Mouse (Mus musculus) limb, embryonic 11.5 days (tissue): ENCODE measurements at regions not wholly inside any gene's neighbourhood (a gene's known extent, or its start where the extent isn't known, plus 50 kb on each side); places are given as distances from the start of the nearest gene placed in this dataset.
A peak's percentile ranks its signal among the peaks of the same experiment; 100 is the strongest.

Experiments
- ATAC-seq: fragments of 200-750 bp; cut with Nextera tagmentation; 2 replicates; pipeline ENCODE4 v1.8.0; 2017; ENCODE audit warnings: low read depth; ENCODE audit not compliant: insufficient number of reproducible peaks, low FRiP score, low TSS enrichment
- DNase-seq: peaks from one replicate; pipeline ENCODE4 v3.0.0-alpha.2; 2015; ENCODE audit warnings: low spot score
- H3K27ac ChIP-seq: fragments of 300-500 bp; sonication (generic); replicated peaks from 2 replicates; pipeline ENCODE4 v1.5.1; 2014; ENCODE audit warnings: low read depth, mild to moderate bottlenecking, low read length
- H3K27me3 ChIP-seq: fragments of 300-500 bp; sonication (generic); 2 replicates; pipeline ENCODE4 v1.6.1; 2014; ENCODE audit warnings: mild to moderate bottlenecking, low read length, mixed read lengths; ENCODE audit not compliant: control insufficient read depth, insufficient read depth
- H3K36me3 ChIP-seq: fragments of 300-500 bp; sonication (generic); 2 replicates; pipeline ENCODE4 v1.6.1; 2014; ENCODE audit warnings: mild to moderate bottlenecking, low read length, moderate library complexity, mixed read lengths; ENCODE audit not compliant: control insufficient read depth, insufficient read depth
- H3K4me1 ChIP-seq: fragments of 300-500 bp; sonication (generic); 2 replicates; pipeline ENCODE4 v1.6.1; 2014; ENCODE audit warnings: low read length, mixed read lengths; ENCODE audit not compliant: control insufficient read depth, insufficient read depth
- H3K4me2 ChIP-seq: fragments of 300-500 bp; sonication (generic); 2 replicates; pipeline ENCODE4 v1.6.1; 2014; ENCODE audit warnings: low read depth, mild to moderate bottlenecking, moderate library complexity; ENCODE audit not compliant: severe bottlenecking
- H3K4me3 ChIP-seq: fragments of 300-500 bp; sonication (generic); 2 replicates; pipeline ENCODE4 v1.5.1; 2014; ENCODE audit warnings: low read depth, low read length
- H3K9ac ChIP-seq: fragments of 300-500 bp; sonication (generic); 2 replicates; pipeline ENCODE4 v1.6.1; 2014; ENCODE audit warnings: mild to moderate bottlenecking, low read length
- H3K9me3 ChIP-seq: fragments of 300-500 bp; sonication (generic); 2 replicates; pipeline ENCODE4 v1.6.1; 2016; ENCODE audit warnings: low read length; ENCODE audit not compliant: control insufficient read depth
- WGBS: fragments of 180-500 bp; shearing (Covaris S2); extraction: QIAGEN DNeasy Blood & Tissue Kit; methylation state at CpG from one replicate; pipeline ENCODE4 v1.1.7; 2014; 5-methylcytosine and 5-hydroxymethylcytosine counted together

DNA sequence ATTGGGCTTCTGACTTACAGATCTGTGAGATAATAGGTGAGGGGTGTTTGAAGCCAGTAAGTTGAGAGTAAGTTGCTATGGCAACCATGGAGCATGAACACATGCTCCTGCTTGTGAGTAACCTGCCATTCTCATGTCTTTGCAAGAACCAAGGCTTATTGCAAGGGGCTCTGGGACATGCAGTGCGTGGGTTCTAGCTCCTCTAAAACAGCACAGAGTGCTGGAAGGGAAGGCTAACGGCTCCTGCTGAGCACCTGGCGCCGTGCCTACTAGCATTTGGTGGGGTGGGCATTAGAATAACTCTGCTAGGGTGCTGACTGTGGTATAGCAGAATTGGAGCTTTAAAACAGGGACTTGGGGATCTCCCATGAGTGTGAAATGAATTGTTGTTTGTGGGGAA, 130.2 kb downstream of the Slc4a3 start:
- ATAC-seq (no peak), DNase-seq (no peak)
- 93% methylated on average over 4 of the region's 4 CpGs for WGBS
- H3K27me3 ChIP-seq: no peaks in the 10 kb centered on the region
- no peaks in the 10 kb centered on the region for H3K9me3 ChIP-seq
- no peak overlapping the region for H3K4me3 ChIP-seq
- H3K9ac ChIP-seq: no peak overlapping the region
- no peak overlapping the region for H3K4me2 ChIP-seq
- H3K36me3 ChIP-seq: no peaks in the 10 kb centered on the region
- H3K4me1 ChIP-seq: no peaks in the 10 kb centered on the region
- no peak overlapping the region for H3K27ac ChIP-seq

DNA sequence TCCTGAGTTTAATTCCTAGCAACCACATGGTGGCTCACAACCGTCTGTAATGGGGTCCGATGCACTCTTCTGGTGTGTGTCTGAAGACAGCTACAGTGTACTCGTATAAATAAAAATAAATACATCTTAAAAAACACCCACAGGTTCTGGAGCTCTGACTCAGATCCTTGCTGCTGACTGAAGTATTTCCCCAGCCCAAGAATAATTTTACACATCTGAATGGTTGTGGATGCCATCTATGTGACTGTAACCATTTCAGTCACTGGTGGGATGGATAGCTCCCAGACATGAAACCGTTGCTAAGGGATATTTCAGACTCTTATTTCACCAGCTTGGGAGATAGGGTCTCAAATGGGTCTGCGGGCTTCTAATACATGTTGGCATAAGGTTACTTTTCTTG, 131.6 kb downstream of the Slc4a3 start:
- DNase-seq: no peak
- H3K4me1 ChIP-seq: no peaks in the 10 kb centered on the region

DNA sequence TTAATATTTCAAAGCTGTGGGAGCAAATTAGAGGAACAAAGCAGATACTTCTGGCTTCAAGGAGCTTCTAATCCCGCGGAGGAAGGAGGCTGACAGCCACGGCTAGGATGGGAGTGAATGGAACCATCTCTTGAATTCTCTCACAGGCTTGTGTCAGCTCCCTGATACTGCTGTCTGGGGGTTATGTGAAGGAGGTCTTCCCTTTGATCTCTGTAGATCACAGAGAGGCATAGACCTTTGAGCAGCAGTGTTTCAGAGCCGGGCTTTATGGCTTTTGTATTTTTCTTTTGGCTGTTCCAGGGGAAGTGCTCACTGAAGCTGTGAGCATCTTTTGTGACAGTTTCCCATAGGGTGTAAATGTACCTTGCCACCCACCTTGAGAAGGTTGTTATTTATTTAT, 132.2 kb downstream of the Slc4a3 start:
- DNase-seq (no peak), ATAC-seq (no peak)
- no peaks in the 10 kb centered on the region for H3K36me3 ChIP-seq
- no peak overlapping the region for H3K9ac ChIP-seq
- no peak overlapping the region for H3K4me3 ChIP-seq
- H3K9me3 ChIP-seq: peaks cover 2% of the 10 kb centered on the region; the same call in 1 of the 2 replicates
- no peak overlapping the region for H3K27ac ChIP-seq
- H3K27me3 ChIP-seq: no peaks in the 10 kb centered on the region
- H3K4me2 ChIP-seq: no peak overlapping the region
- WGBS: 28% methylated on average over 4 of the region's 4 CpGs
- no peaks in the 10 kb centered on the region for H3K4me1 ChIP-seq

More for the DNA sequence above, 131.6 kb downstream of the Slc4a3 start:
- Histone ChIP-seq H3K27ac (no peak overlapping the region), H3K36me3 (no peaks in the 10 kb centered on the region), H3K4me2 (no peak overlapping the region), H3K9ac (no peak overlapping the region), H3K27me3 (no peaks in the 10 kb centered on the region), H3K4me3 (no peak overlapping the region), H3K9me3 (peaks cover 2% of the 10 kb centered on the region; the same call in 1 of the 2 replicates)
- ATAC-seq: no peak
- 72% methylated on average over 5 of the region's 5 CpGs for WGBS

DNA sequence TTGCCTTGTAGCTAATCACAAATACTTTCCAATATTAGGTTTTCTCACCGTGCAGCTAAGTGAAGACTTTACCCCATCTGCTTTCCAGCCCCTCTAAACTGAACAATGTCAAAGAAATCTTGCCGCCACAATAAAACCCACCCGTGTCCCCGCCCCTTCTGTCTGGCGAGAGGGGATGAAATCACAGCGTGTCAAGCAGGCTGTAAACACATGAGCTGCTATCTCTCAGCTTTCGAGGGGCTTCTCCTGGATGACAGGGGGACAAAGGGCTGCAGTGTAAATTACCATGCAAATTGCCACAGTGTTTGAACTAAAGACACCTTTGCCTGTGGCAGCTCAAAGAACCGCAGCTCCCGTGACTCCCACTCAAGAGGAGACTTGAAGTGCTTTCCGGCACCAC, 134.3 kb downstream of the Slc4a3 start:
- no peak overlapping the region for H3K4me2 ChIP-seq

DNA sequence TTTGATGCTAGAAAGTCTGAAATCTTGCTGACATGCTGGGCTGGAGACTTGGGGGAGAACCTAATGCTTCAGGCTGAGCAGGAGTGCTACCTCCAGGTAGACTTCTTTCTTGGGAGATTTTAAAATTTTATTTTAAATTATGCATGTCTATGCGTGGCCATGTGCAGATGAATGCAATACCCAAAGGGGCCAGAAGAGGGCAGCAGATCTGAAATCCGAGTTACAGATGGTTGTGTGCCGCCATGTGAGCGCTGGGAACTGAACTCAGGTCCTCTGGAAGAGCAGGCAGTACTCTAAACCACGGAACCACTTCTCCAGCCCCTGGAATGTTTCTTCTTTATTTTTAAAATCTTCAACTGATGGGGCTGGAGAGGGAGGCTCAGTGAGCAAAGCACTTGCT, 135.8 kb downstream of the Slc4a3 start:
- H3K9me3 ChIP-seq: peaks cover 2% of the 10 kb centered on the region; the same call in 1 of the 2 replicates
- DNase-seq: no peak
- H3K9ac ChIP-seq: no peak overlapping the region
- ATAC-seq: no peak
- H3K36me3 ChIP-seq: no peaks in the 10 kb centered on the region
- H3K4me2 ChIP-seq: no peak overlapping the region
- H3K27me3 ChIP-seq: no peaks in the 10 kb centered on the region
- H3K27ac ChIP-seq: no peak overlapping the region
- no peaks in the 10 kb centered on the region for H3K4me1 ChIP-seq
- WGBS: 90% methylated on average over 5 of the region's 5 CpGs
- H3K4me3 ChIP-seq: no peak overlapping the region

More for the DNA sequence above, 134.3 kb downstream of the Slc4a3 start:
- no peaks in the 10 kb centered on the region for H3K4me1 ChIP-seq
- H3K36me3 ChIP-seq: no peaks in the 10 kb centered on the region
- 18% methylated on average over 10 of the region's 10 CpGs for WGBS
- no peak for ATAC-seq
- H3K27ac ChIP-seq: no peak overlapping the region
- DNase-seq: peak; percentile 28
- no peaks in the 10 kb centered on the region for H3K27me3 ChIP-seq
- peaks cover 2% of the 10 kb centered on the region; the same call in 1 of the 2 replicates for H3K9me3 ChIP-seq
- H3K4me3 ChIP-seq: no peak overlapping the region
- no peak overlapping the region; the same call in 1 of the 2 replicates for H3K9ac ChIP-seq

DNA sequence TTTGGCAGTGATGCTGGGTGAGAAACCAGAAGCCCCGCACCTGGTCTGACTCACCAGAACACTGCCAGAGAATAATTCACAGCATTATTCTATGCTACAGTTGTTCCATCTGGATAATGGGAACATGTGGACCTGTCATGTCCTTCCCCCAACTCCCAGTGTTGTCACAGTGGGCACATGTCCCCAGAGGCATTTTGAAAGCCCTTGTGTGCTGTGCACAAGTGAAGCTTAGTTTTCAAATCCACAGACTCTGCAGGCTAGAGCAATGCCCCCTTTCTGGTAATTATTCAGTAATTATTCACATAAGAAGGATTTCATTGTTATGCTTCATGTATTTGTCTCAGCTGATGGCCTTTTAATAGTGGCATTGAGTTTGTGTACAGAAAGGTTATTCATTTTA, 146.7 kb downstream of the Slc4a3 start:
- no peaks in the 10 kb centered on the region for H3K36me3 ChIP-seq
- H3K9ac ChIP-seq: no peak overlapping the region
- no peak overlapping the region for H3K4me3 ChIP-seq
- H3K4me2 ChIP-seq: no peak overlapping the region
- H3K27ac ChIP-seq: no peak overlapping the region
- WGBS: 87% methylated on average over 1 of the region's 1 CpGs
- ATAC-seq (no peak), DNase-seq (no peak)
- H3K4me1 ChIP-seq: peaks cover 6% of the 10 kb centered on the region; the same call in 1 of the 2 replicates
- no peaks in the 10 kb centered on the region for H3K9me3 ChIP-seq
- H3K27me3 ChIP-seq: no peaks in the 10 kb centered on the region

DNA sequence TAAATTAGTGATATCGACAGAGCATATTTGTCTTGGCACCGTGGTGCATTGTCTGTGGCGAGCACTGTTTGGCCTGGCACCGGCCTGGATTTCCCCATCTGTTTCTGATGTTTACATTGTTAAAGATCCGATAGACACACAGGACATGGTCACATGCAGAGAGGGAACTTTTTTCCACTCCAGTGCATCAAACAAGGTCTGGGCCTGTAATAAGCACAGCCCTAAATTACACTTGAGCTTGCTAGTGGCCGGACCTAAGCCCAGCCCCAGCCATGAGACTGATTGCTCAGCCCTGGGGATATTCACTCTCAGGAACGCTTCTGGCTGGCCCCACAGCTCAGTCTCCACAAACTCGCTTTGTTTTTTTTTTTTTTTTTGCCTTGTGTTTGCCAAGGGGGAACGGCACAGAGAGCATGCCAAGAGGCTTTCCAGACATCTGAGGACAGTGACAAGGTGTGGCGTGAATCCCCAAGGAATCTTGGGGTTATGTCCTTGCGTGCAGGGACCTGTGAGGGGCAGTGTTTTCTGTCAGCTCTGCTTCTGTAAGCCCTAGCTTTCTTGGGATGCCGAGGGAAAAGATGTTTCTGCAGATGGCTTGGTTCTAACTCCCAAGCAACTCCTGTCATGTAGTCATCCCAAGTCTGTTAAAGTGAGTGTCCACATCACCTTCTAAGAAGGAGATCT, 147.3 kb downstream of the Slc4a3 start:
- WGBS: 34% methylated on average over 12 of the region's 12 CpGs
- no peaks in the 10 kb centered on the region for H3K27me3 ChIP-seq
- DNase-seq: peak; percentile 31
- no peaks in the 10 kb centered on the region for H3K9me3 ChIP-seq
- no peak overlapping the region for H3K4me3 ChIP-seq
- H3K27ac ChIP-seq: no peak overlapping the region
- H3K4me2 ChIP-seq: no peak overlapping the region
- H3K36me3 ChIP-seq: no peaks in the 10 kb centered on the region
- H3K4me1 ChIP-seq: peaks cover 6% of the 10 kb centered on the region; the same call in 1 of the 2 replicates
- H3K9ac ChIP-seq: no peak overlapping the region
- no peak for ATAC-seq

DNA sequence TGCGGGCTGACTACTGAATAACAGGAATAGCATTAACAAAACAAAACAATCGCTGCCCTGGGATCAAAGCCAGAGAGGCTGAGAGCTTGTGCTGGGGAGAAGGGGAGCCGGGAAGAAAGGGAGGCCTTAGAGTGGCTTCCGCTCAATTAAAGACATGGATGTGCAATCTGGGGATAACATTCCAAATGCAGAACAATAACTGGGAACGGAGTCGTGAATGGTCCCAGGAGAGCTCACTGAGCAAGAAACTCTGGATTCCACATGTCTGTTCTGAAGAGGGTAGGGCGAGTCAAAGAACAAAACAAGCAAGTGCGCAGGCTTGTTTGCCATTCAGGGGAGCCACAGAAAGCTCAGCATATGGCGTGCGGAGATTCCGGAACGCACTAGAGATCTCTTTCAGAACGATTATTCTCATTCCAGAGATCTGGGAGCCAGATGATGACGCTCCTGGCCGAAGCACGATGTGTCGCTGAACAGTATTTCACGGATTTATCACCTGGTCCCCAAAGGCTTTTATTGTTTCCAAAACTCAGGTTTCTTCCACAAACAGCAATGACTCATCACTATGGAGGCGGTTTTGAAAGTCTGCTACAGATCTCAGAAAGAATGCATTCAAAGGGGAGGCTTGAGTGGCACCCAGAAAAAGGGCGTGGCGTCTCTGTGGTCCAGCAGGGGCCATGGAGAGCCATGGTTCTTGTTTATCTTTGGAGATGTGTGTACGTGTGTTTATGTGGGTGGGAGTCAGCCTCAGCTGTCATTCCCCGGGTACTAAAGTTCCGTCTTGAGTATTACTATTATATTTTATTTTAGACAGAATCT, 159.0 kb downstream of the Slc4a3 start:
- H3K36me3 ChIP-seq: no peaks in the 10 kb centered on the region
- ATAC-seq: no peak
- H3K27ac ChIP-seq: 0 out of 2 replicates have a peak overlapping the region, but pooled peaks have one; percentile 16
- H3K9ac ChIP-seq: no peak overlapping the region
- WGBS: 49% methylated on average over 24 of the region's 24 CpGs
- H3K4me3 ChIP-seq: no peak overlapping the region
- H3K27me3 ChIP-seq: no peaks in the 10 kb centered on the region
- H3K4me1 ChIP-seq: no peaks in the 10 kb centered on the region
- H3K9me3 ChIP-seq: no peaks in the 10 kb centered on the region
- no peak overlapping the region for H3K4me2 ChIP-seq
- DNase-seq: no peak
